ENCODE assay signal across 12 mouse cellular contexts in the genomic region with DNA sequence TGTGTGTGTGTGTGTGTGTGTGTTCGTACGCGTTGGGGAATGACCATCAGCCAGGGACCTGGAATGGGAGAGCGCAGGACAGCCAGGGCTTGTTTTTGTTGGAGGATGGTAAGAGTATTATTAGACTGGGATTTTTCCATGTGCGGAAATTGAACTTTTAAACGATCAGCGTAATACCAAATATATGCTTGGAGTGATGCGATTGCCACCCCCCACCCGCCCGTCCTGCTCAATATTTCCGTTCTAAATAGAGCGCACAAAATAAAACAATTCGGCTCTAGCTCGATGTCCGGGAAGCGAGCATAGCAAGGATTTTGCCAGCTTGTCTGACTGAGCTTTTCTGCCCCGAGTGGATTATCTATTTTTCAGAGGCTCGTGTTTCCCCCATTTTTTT. TPM values are rescaled to one million over a fixed set of nuclear protein-coding genes. Genes with fewer than 3 reads are reported as not detected.
A peak's percentile ranks its signal among the peaks of the same experiment; 100 is the strongest.
DNase-seq lines count a peak whose midpoint lies in the region; ATAC-seq and TF ChIP-seq lines count a peak whose summit lies in the region.
"Had no signal": no experiment of that assay in that cellular context is flagged by ENCODE, and none has a peak within 500 bp of the region (broad histone marks: within the 10 kb centered on the region; RNA-seq: fewer than 3 reads in every experiment).

No protein-coding gene starts in this region.

- WGBS in heart, embryonic 12.5 days = 1% methylated on average over 18 of the region's 18 CpGs
- WGBS in hindbrain, embryonic 16.5 days = 2% methylated on average over 18 of the region's 18 CpGs
- WGBS in midbrain, embryonic 16.5 days = 1% methylated on average over 18 of the region's 18 CpGs
- 4% methylated on average over 18 of the region's 18 CpGs for WGBS in heart, adult 2 months

- no peak for TF ChIP-seq POLR2A in embryonic fibroblast, embryonic 13.5 days (IDR thresholded peaks at IDR 0.05; ENCODE audit: low read depth, low read length)
- no peak for TF ChIP-seq POLR2A in heart, adult 2 months (IDR thresholded peaks at IDR 0.05; ENCODE audit: insufficient read depth, low read depth, low read length)

- H3K27ac ChIP-seq in heart, embryonic 12.5 days (ENCODE audit: poor library complexity, severe bottlenecking) = no peak overlapping the region
- no peak overlapping the region for H3K27ac ChIP-seq in embryonic fibroblast, embryonic 13.5 days (ENCODE audit: insufficient read depth, low read length)
- peak overlapping the region; percentile 94 for H3K27ac ChIP-seq in hindbrain, embryonic 16.5 days (ENCODE audit: low read depth, low read length)
- peak overlapping the region; percentile 91 for H3K27ac ChIP-seq in midbrain, embryonic 16.5 days (ENCODE audit: low read length)
- no peak overlapping the region for H3K27ac ChIP-seq in heart, adult 2 months
- H3K27ac ChIP-seq: liver, embryonic 14.5 days; stomach, embryonic 15.5 days had no signal

- no peaks in the 10 kb centered on the region for H3K36me3 ChIP-seq in heart, embryonic 12.5 days
- H3K36me3 ChIP-seq in hindbrain, embryonic 16.5 days (ENCODE audit: control insufficient read depth, insufficient read depth, low read length) = no peaks in the 10 kb centered on the region
- no peaks in the 10 kb centered on the region for H3K36me3 ChIP-seq in midbrain, embryonic 16.5 days (ENCODE audit: control insufficient read depth, insufficient read depth, low read length)
- H3K36me3 ChIP-seq in heart, adult 2 months (ENCODE audit: control insufficient read depth, insufficient read depth, low read length) = no peaks in the 10 kb centered on the region
- H3K36me3 ChIP-seq: stomach, embryonic 15.5 days had no signal

- no peak for TF ChIP-seq EP300 in heart, adult 2 months (IDR thresholded peaks at IDR 0.05; ENCODE audit: insufficient read depth, low read depth, low read length)

- ATAC-seq in heart, embryonic 12.5 days (ENCODE audit: insufficient number of reproducible peaks, low FRiP score) = no peak
- no peak for ATAC-seq in hindbrain, embryonic 16.5 days
- no peak for ATAC-seq in midbrain, embryonic 16.5 days

- no peak overlapping the region for H3K4me3 ChIP-seq in heart, embryonic 12.5 days
- H3K4me3 ChIP-seq in embryonic fibroblast, embryonic 13.5 days (ENCODE audit: insufficient read depth, low read length) = peak overlapping the region; percentile 18; the same call in 1 of the 2 replicates
- H3K4me3 ChIP-seq in hindbrain, embryonic 16.5 days (ENCODE audit: low read length) = peak overlapping the region; percentile 57
- peak overlapping the region; percentile 53 for H3K4me3 ChIP-seq in midbrain, embryonic 16.5 days (ENCODE audit: low read depth, low read length)
- H3K4me3 ChIP-seq in heart, adult 2 months = no peak overlapping the region

- DNase-seq in heart, adult 18-20 months = no peak
- DNase-seq in layer of hippocampus, postnatal 25 days (ENCODE audit: extremely low spot score in 1 of 2, low spot score in 1 of 2) = no peak
- DNase-seq in heart, adult 2 months = no peak
- no peak for DNase-seq in left cerebral cortex, adult 18-20 months (ENCODE audit: low spot score in 2 of 2)
- DNase-seq: gastrocnemius, postnatal 25 days had no signal

- H3K4me1 ChIP-seq in heart, embryonic 12.5 days (replicated peaks) = peaks cover 33% of the 10 kb centered on the region
- 0 out of 2 replicates have a peak, but pooled peaks cover 3% of the 10 kb centered on the region for H3K4me1 ChIP-seq in embryonic fibroblast, embryonic 13.5 days (ENCODE audit: control insufficient read depth, insufficient read depth, low read length)
- H3K4me1 ChIP-seq in hindbrain, embryonic 16.5 days (ENCODE audit: control insufficient read depth, insufficient read depth, low read depth, low read length) = peaks cover 5% of the 10 kb centered on the region; the same call in 1 of the 2 replicates
- H3K4me1 ChIP-seq in midbrain, embryonic 16.5 days (ENCODE audit: control insufficient read depth, insufficient read depth, low read length) = peaks cover 9% of the 10 kb centered on the region; the same call in 1 of the 2 replicates
- no peaks in the 10 kb centered on the region for H3K4me1 ChIP-seq in heart, adult 2 months (ENCODE audit: control insufficient read depth, insufficient read depth, low read length)

- 0 out of 2 replicates have a peak overlapping the region, but pooled peaks have one; percentile 85 for H3K4me2 ChIP-seq in heart, embryonic 12.5 days
- H3K4me2 ChIP-seq in hindbrain, embryonic 16.5 days (ENCODE audit: low read length) = no peak overlapping the region; the same call in 1 of the 2 replicates
- peak overlapping the region; percentile 50; the same call in 1 of the 2 replicates for H3K4me2 ChIP-seq in midbrain, embryonic 16.5 days (ENCODE audit: low read length)

- intact Hi-C loops in heart, adult 2 months (cut with DNase I) = no loop called here

- no peaks in the 10 kb centered on the region for H3K79me2 ChIP-seq in heart, adult 2 months (replicated peaks; ENCODE audit: control insufficient read depth, insufficient read depth, low read length)

- H3K27me3 ChIP-seq in heart, embryonic 12.5 days (replicated peaks) = peaks cover 85% of the 10 kb centered on the region
- H3K27me3 ChIP-seq in hindbrain, embryonic 16.5 days (replicated peaks; ENCODE audit: control insufficient read depth, insufficient read depth, low read length) = peaks cover 5% of the 10 kb centered on the region
- H3K27me3 ChIP-seq in midbrain, embryonic 16.5 days (ENCODE audit: control insufficient read depth, insufficient read depth, low read depth, low read length) = peaks cover 15% of the 10 kb centered on the region
- peaks cover 41% of the 10 kb centered on the region for H3K27me3 ChIP-seq in heart, adult 2 months (ENCODE audit: control insufficient read depth, insufficient read depth, low read length)

- H3K9ac ChIP-seq in heart, embryonic 12.5 days = no peak overlapping the region
- H3K9ac ChIP-seq in hindbrain, embryonic 16.5 days (ENCODE audit: low read depth, low read length) = peak overlapping the region; percentile 78
- peak overlapping the region; percentile 76 for H3K9ac ChIP-seq in midbrain, embryonic 16.5 days (ENCODE audit: low read depth, low read length)
- no peak overlapping the region for H3K9ac ChIP-seq in heart, adult 2 months (ENCODE audit: low read depth, low read length)
- H3K9ac ChIP-seq: liver, embryonic 14.5 days; stomach, embryonic 15.5 days had no signal

- TF ChIP-seq CTCF in embryonic fibroblast, embryonic 13.5 days (IDR thresholded peaks at IDR 0.05; ENCODE audit: borderline replicate concordance, insufficient read depth, low read length) = no peak
- no peak for TF ChIP-seq CTCF in heart, adult 2 months (IDR thresholded peaks at IDR 0.05)

- no peaks in the 10 kb centered on the region for H3K9me3 ChIP-seq in heart, embryonic 12.5 days (replicated peaks)
- H3K9me3 ChIP-seq in hindbrain, embryonic 16.5 days (ENCODE audit: control insufficient read depth, low read length) = no peaks in the 10 kb centered on the region
- H3K9me3 ChIP-seq in midbrain, embryonic 16.5 days (replicated peaks; ENCODE audit: control insufficient read depth, low read length, poor library complexity, severe bottlenecking) = no peaks in the 10 kb centered on the region
- H3K9me3 ChIP-seq: stomach, embryonic 15.5 days had no signal

RNA-seq across cellular contexts. Expression of gene Zic2, which starts 1.6 kb away (rescaled TPM):
- not detected in 2 replicates for polyA plus RNA-seq in heart, embryonic 12.5 days (2016; fragmentation: Nextera tagmentation; extraction: Ambion mirVana)
- not detected for total RNA-seq in heart, adult 18-20 months (2021)
- 0.60 and 2.8 TPM in 2 replicates for polyA plus RNA-seq in embryonic fibroblast, embryonic 13.5 days (2011; ENCODE audit: insufficient read length, low read depth, missing spikeins)
- 7.3 and 7.8 TPM in 2 replicates for polyA plus RNA-seq in hindbrain, embryonic 16.5 days (2015; fragmentation: Nextera tagmentation; extraction: Ambion mirVana)
- 6.3 and 15.2 TPM in 2 replicates for polyA plus RNA-seq in midbrain, embryonic 16.5 days (2015; fragmentation: Nextera tagmentation; extraction: Ambion mirVana)
- 10 to 100 TPM; 14.6 to 18.1 TPM for total RNA-seq in layer of hippocampus, postnatal 25 days (2021)
- not detected for total RNA-seq in heart, adult 2 months (2021)
- polyA plus RNA-seq in heart, adult 2 months (2012; rRNA removed) = 0.31 TPM in 1 of 2 replicates, not detected in the other
- total RNA-seq in left cerebral cortex, adult 18-20 months (2021) = 10 to 100 TPM; 19.0 to 20.2 TPM
- total RNA-seq: gastrocnemius, postnatal 25 days; hematopoietic stem cell, adult 5-6 weeks had no signal
- polyA plus RNA-seq: stomach, embryonic 15.5 days had no signal

RNA-seq across cellular contexts. Expression of gene Zic5, which starts 11.3 kb away (rescaled TPM):
- polyA plus RNA-seq in heart, embryonic 12.5 days (2016; fragmentation: Nextera tagmentation; extraction: Ambion mirVana) = 0.04 TPM in 1 of 2 replicates, not detected in the other
- not detected for total RNA-seq in heart, adult 18-20 months (2021)
- polyA plus RNA-seq in embryonic fibroblast, embryonic 13.5 days (2011; ENCODE audit: insufficient read length, low read depth, missing spikeins) = 0.30 and 0.93 TPM in 2 replicates
- 14.9 and 15.2 TPM in 2 replicates for polyA plus RNA-seq in hindbrain, embryonic 16.5 days (2015; fragmentation: Nextera tagmentation; extraction: Ambion mirVana)
- polyA plus RNA-seq in midbrain, embryonic 16.5 days (2015; fragmentation: Nextera tagmentation; extraction: Ambion mirVana) = 9.5 and 29.0 TPM in 2 replicates
- 1 to 10 TPM; 3.3 to 6.2 TPM for total RNA-seq in layer of hippocampus, postnatal 25 days (2021)
- not detected for total RNA-seq in heart, adult 2 months (2021)
- polyA plus RNA-seq in heart, adult 2 months (2012; rRNA removed) = not detected in 2 replicates
- total RNA-seq in left cerebral cortex, adult 18-20 months (2021) = 1 to 10 TPM; 3.0 to 4.0 TPM
- total RNA-seq: gastrocnemius, postnatal 25 days; hematopoietic stem cell, adult 5-6 weeks had no signal
- polyA plus RNA-seq: liver, embryonic 14.5 days; stomach, embryonic 15.5 days had no signal

RNA-seq across cellular contexts. Expression of gene Gm10837, which starts 13.6 kb away (rescaled TPM):
- not detected in 2 replicates for polyA plus RNA-seq in heart, embryonic 12.5 days (2016; fragmentation: Nextera tagmentation; extraction: Ambion mirVana)
- not detected for total RNA-seq in heart, adult 18-20 months (2021)
- polyA plus RNA-seq in embryonic fibroblast, embryonic 13.5 days (2011; ENCODE audit: insufficient read length, low read depth, missing spikeins) = not detected in 2 replicates
- polyA plus RNA-seq in hindbrain, embryonic 16.5 days (2015; fragmentation: Nextera tagmentation; extraction: Ambion mirVana) = 0.80 and 0.84 TPM in 2 replicates
- 0.19 and 0.93 TPM in 2 replicates for polyA plus RNA-seq in midbrain, embryonic 16.5 days (2015; fragmentation: Nextera tagmentation; extraction: Ambion mirVana)
- total RNA-seq in layer of hippocampus, postnatal 25 days (2021) = under 1 TPM in 1 of 2 experiments, not detected in 1; 0.23 TPM
- total RNA-seq in heart, adult 2 months (2021) = not detected
- polyA plus RNA-seq in heart, adult 2 months (2012; rRNA removed) = not detected in 2 replicates
- not detected for total RNA-seq in left cerebral cortex, adult 18-20 months (2021)
- total RNA-seq: gastrocnemius, postnatal 25 days; hematopoietic stem cell, adult 5-6 weeks had no signal
- polyA plus RNA-seq: liver, embryonic 14.5 days; stomach, embryonic 15.5 days had no signal

RNA-seq across cellular contexts. Expression of gene Gm5089, which starts 25.9 kb away (rescaled TPM):
- not detected in 2 replicates for polyA plus RNA-seq in heart, embryonic 12.5 days (2016; fragmentation: Nextera tagmentation; extraction: Ambion mirVana)
- not detected for total RNA-seq in heart, adult 18-20 months (2021)
- not detected in 2 replicates for polyA plus RNA-seq in embryonic fibroblast, embryonic 13.5 days (2011; ENCODE audit: insufficient read length, low read depth, missing spikeins)
- 1.8 and 2.1 TPM in 2 replicates for polyA plus RNA-seq in hindbrain, embryonic 16.5 days (2015; fragmentation: Nextera tagmentation; extraction: Ambion mirVana)
- polyA plus RNA-seq in midbrain, embryonic 16.5 days (2015; fragmentation: Nextera tagmentation; extraction: Ambion mirVana) = 0.82 and 1.4 TPM in 2 replicates
- under 1 TPM; 0.12 to 0.42 TPM for total RNA-seq in layer of hippocampus, postnatal 25 days (2021)
- total RNA-seq in heart, adult 2 months (2021) = not detected
- polyA plus RNA-seq in heart, adult 2 months (2012; rRNA removed) = not detected in 2 replicates
- total RNA-seq in left cerebral cortex, adult 18-20 months (2021) = under 1 TPM; 0.28 to 0.35 TPM
- total RNA-seq: gastrocnemius, postnatal 25 days; hematopoietic stem cell, adult 5-6 weeks had no signal
- polyA plus RNA-seq: liver, embryonic 14.5 days; stomach, embryonic 15.5 days had no signal

RNA-seq across cellular contexts. Expression of gene Pcca, which starts 57.3 kb away (rescaled TPM):
- 28.0 and 28.4 TPM in 2 replicates for polyA plus RNA-seq in heart, embryonic 12.5 days (2016; fragmentation: Nextera tagmentation; extraction: Ambion mirVana)
- 100 to 1,000 TPM in 1 of 2 experiments, 10 to 100 TPM in 1; 98.8 to 103 TPM for total RNA-seq in heart, adult 18-20 months (2021)
- 22.4 and 30.5 TPM in 2 replicates for polyA plus RNA-seq in embryonic fibroblast, embryonic 13.5 days (2011; ENCODE audit: insufficient read length, low read depth, missing spikeins)
- polyA plus RNA-seq in hindbrain, embryonic 16.5 days (2015; fragmentation: Nextera tagmentation; extraction: Ambion mirVana) = 31.1 and 33.3 TPM in 2 replicates
- polyA plus RNA-seq in midbrain, embryonic 16.5 days (2015; fragmentation: Nextera tagmentation; extraction: Ambion mirVana) = 25.9 and 38.5 TPM in 2 replicates
- 10 to 100 TPM; 35.1 to 40.6 TPM for total RNA-seq in layer of hippocampus, postnatal 25 days (2021)
- total RNA-seq in heart, adult 2 months (2021) = 100 to 1,000 TPM in 1 of 2 experiments, 10 to 100 TPM in 1; 86.0 to 102 TPM
- 38.6 and 68.0 TPM in 2 replicates for polyA plus RNA-seq in heart, adult 2 months (2012; rRNA removed)
- total RNA-seq in left cerebral cortex, adult 18-20 months (2021) = 10 to 100 TPM; 38.9 to 42.5 TPM

Comparison
In these comparisons a context has a peak if more than half of its experiments do, and no peak if none do; other contexts are left out.
1. H3K27ac ChIP-seq: peak in hindbrain, embryonic 16.5 days (single experiment) and midbrain, embryonic 16.5 days (single experiment); none in heart, embryonic 12.5 days (single experiment), embryonic fibroblast, embryonic 13.5 days (single experiment) and heart, adult 2 months (single experiment).
2. H3K4me3 ChIP-seq: peak in embryonic fibroblast, embryonic 13.5 days (single experiment), hindbrain, embryonic 16.5 days (single experiment) and midbrain, embryonic 16.5 days (single experiment); none in heart, embryonic 12.5 days (single experiment) and heart, adult 2 months (single experiment).
3. H3K9ac ChIP-seq: peak in hindbrain, embryonic 16.5 days (single experiment) and midbrain, embryonic 16.5 days (single experiment); none in heart, embryonic 12.5 days (single experiment) and heart, adult 2 months (single experiment).